Mouse (Mus musculus): ENCODE data around the gene Rbm28.

Rbm28 gene

DNA sequence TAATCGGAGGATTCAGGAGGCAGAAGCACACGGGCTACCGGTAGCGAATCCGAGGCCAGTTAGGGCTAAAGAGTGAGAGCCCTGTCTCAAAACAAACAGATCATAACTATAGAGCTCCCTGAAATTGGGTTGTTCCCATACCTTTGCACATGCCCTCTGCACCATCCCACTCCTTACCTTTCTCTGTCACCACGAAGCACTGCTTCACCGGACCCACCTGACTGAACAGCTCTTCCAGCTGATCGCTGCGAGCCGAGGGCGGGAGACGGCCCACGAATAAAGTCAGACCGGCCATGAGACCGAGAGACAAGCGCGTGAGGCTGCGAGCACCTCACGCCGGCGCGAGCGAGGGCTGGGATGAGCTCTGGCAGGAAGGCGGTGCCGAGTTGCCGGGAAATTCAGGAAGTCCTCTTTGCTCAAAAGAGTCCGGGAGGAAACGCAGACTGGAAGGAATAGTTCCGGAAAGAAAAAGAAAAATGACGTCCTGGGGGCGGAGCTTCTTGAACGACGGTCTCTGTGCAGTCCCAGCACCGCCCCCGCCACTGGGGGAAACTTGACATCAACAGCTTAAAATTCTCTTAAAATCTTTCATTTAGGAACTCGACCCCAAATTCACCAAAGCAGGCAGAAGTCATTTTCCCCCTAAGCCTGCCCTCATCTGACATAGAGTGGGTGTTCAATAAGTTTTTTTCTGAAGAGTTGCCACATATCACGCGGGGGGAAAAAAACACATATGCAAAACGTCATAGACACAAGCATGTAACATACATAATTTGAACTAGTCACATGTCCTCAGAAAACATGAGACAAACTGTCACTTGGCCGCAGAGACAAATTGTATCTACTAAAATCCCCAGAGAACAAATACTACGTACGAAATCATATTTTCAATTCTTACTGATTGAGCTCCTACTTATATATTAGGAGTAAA, at the start of gene Rbm28:
Gene Rbm28 (minus strand): TSS at position 693 of the 931 bp plus-strand sequence.
- peak; percentile 97 for DNase-seq (ENCODE audit: low read depth)

DNA sequence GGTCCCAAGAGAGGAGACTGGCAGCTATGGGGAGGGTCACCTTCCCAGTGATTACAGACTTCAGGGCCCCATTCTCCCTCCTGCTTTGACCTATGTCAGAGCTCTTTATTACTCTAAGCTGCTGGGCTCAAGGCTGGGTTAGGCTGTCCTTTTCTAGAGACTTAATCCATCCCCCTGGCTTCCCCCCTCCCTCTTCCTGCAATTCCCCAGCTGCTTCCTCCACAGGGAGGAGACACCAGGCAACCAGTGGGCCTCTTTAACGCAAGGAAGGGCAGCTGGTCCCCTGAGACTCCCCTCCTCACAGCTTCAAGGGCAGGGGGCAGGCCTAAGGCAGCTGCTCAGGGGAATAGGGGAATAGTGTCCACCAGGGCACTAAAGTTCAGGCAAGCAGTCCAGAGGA, 49.4 kb upstream of the Rbm28 start:
- DNase-seq (ENCODE audit: low read depth), result no peak

GRCm38 (mm10) chr6:29213436-29213835, 48.6 kb upstream of the Rbm28 start:
- DNase-seq (ENCODE audit: low read depth), result no peak

- peak; percentile 57 for DNase-seq (ENCODE audit: low read depth)
Measured at GRCm38 (mm10) chr6:29211806-29212492, 47.1 kb upstream of the Rbm28 start.

- no peak for DNase-seq (ENCODE audit: low read depth)
Measured at GRCm38 (mm10) chr6:29211146-29211545, 46.3 kb upstream of the Rbm28 start.

- DNase-seq (ENCODE audit: low read depth), result no peak
Measured at GRCm38 (mm10) chr6:29210231-29210936, 45.6 kb upstream of the Rbm28 start.

DNA sequence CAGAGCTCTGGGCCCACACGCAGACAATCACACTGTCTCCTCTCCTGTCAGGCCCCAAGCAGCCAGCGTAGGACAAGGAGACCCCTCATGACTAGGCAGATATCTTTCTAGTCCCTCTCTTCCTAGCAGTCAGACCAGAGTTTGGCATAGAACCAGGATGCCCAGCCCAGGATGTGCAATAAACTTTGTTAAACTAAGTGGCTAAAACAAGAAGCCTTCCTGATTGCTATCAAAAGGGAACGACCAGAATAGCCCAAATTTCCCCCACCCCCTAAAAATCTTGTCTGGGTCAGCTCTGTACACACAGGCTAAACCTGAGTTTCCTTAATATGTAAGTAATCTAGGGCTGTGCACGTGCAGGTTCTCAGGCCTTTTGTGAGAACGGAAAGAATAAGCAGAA, 43.4 kb upstream of the Rbm28 start:
- DNase-seq (ENCODE audit: low read depth), result no peak

- no peak for DNase-seq (ENCODE audit: low read depth)
Measured at GRCm38 (mm10) chr6:29207017-29207416, 42.2 kb upstream of the Rbm28 start.

DNA sequence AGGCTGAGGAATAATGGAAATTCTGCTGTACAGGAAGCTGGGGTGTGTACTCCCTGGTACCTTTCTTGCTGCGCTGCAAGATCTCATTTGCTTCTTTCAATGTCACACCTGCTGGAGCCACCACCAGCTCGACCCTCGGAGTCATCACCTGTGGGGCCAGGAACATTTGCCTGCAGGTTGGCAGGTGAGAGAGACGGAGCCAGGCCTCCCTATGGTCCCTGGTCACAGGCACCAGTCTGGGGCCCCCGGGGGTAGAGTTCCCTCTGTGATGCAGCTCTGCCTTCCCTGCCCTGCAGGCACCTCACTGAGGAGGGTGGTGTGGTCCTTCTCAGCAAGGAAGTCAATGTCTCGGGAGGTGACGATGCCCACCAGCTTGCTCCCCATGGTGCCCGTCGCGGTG, 41.2 kb upstream of the Rbm28 start:
- DNase-seq (ENCODE audit: low read depth), result no peak

GRCm38 (mm10) chr6:29204932-29205614, 40.3 kb upstream of the Rbm28 start:
- no peak for DNase-seq (ENCODE audit: low read depth)

DNA sequence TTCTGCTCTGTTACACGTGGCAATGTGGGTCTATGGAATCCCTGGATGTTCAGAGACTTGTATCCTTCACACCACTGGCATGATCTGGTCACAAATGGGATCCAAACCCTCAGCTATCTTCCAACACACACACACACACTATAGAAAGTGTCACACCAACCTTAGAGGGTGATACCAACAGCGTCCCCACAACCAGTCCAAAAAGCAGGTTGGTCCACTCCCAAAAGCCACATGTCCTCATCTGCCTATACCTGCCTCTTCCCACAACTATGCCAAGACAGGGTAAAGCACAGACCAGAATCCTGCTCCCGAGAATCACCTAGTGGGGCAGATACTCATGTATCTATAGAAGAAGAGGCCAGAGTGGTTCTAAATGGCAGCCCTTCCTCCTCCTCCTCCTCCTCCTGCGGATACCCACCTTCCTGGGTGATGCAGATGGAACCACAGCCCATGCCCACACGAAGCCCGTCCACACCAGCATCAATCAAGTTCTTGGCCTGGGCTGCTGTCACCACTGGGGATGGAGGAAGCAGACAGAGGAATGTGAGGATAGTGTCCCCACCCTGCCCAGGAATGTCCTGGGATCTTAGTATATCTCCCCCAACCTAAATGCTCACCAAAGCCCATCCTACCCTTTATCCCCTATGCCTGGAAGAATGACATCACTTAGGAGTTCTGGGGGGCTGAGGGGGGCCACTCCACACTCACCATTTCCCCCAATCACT, 39.2 kb upstream of the Rbm28 start:
- DNase-seq (ENCODE audit: low read depth), result no peak

GRCm38 (mm10) chr6:29203096-29203495, 38.3 kb upstream of the Rbm28 start:
- DNase-seq (ENCODE audit: low read depth), result no peak

GRCm38 (mm10) chr6:29201988-29202387, 37.2 kb upstream of the Rbm28 start:
- no peak for DNase-seq (ENCODE audit: low read depth)

GRCm38 (mm10) chr6:29201341-29201740, 36.5 kb upstream of the Rbm28 start:
- DNase-seq (ENCODE audit: low read depth), result no peak

GRCm38 (mm10) chr6:29200496-29200895, 35.7 kb upstream of the Rbm28 start:
- no peak for DNase-seq (ENCODE audit: low read depth)

DNA sequence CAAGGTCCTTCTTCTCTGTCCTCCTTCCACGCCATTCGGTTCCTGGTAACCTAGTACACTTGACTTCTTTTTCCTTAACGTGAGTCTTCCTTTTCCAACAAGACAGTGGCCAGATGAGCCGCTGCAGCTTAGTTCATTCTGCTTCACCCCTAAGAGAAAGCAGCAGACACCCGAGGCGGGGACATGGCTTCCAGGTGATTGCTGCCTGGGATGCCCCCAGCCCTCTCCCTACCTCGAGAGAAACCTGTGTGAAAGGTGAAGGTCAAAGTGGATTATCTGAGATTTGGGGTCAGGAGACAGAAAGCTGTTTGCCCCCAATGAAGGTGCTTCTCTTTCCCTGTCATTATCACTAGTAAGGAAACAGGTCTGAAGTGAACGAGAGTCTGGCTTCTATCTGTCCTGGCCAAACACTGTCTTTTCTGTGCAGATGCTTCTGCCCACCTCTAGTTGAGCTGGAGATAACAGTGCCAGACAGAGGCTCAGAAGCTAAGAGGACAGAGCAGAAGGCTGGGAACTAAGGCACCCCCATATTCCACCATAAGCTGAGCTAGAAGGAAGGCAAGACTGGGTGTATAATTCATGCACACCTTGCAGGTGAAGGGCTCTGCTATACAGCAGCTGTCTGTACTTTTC, 34.5 kb upstream of the Rbm28 start:
- DNase-seq (ENCODE audit: low read depth), result no peak

DNA sequence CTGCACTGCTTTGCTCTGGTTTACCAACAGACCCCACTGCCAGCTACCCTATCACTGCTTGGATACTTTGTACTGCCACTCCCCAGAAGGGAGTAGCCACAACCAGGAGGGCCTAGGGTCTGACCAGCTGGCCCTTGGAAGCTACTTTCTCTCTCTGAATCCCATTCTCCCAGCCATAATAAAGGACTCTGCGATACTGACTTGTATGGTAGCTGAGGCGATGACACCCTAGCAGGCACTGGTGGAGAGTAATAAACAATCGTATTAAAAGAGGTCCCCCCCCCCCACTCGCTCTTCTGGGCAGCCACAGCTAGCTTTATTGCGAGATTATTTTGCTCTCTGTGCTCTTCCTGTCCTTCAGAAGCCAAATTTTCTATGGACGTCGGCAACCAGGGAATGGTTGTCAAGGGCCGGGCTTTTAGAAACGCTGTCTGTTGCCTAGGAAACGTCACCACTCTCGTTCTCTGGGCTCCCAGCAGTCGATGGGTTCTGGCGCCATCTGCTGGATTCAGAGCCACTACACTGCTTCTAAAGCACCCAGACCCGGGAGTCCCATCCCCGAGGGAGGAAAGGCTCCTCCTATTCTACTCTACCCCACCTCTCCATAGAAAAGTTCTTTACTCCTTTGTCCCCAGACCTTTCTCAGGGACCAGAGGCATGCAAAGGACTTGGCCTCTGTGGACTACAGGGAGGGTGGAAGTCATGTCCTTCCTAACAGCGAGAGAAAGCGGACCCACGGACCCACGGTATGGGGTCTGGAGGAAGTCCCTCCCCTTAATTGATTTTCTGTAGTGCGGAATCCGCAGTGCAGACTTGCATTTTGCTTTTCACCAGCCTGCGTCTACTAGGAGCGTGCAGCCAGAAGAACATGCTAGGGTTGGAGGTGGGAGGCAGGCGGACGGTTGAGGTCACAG, 33.8 kb upstream of the Rbm28 start:
- peak; percentile 78 for DNase-seq (ENCODE audit: low read depth)

GRCm38 (mm10) chr6:29195846-29196698, 31.3 kb upstream of the Rbm28 start:
- DNase-seq (ENCODE audit: low read depth), result no peak

- no peak for DNase-seq (ENCODE audit: low read depth)
Measured at GRCm38 (mm10) chr6:29195146-29195545, 30.3 kb upstream of the Rbm28 start.

Measured in c-Kit-positive CD71-positive TER-119-negative erythroid progenitor cells, embryonic 14.5 days (primary cell).